Mouse (Mus musculus) embryonic facial prominence, embryonic 13.5 days (tissue): ENCODE measurements at regions not wholly inside any gene's neighbourhood (a gene's known extent, or its start where the extent isn't known, plus 50 kb on each side); places are given as distances from the start of the nearest gene placed in this dataset.

Source experiments
- ATAC-seq: fragments of 200-750 bp; cut with Nextera tagmentation; 2 replicates; pipeline ENCODE4 v1.8.0; 2017; ENCODE audit warnings: low read depth; ENCODE audit not compliant: insufficient number of reproducible peaks, insufficient read depth, low FRiP score, low TSS enrichment
- H3K27ac ChIP-seq: fragments of 300-500 bp; sonication (generic); 2 replicates; pipeline ENCODE4 v1.5.1; 2015; ENCODE audit warnings: moderate library complexity, mild to moderate bottlenecking, inconsistent platforms
- H3K27me3 ChIP-seq: fragments of 300-500 bp; sonication (generic); 2 replicates; pipeline ENCODE4 v1.6.1; 2015; ENCODE audit warnings: mild to moderate bottlenecking, inconsistent platforms
- H3K36me3 ChIP-seq: fragments of 300-500 bp; sonication (generic); 2 replicates; pipeline ENCODE4 v1.6.1; 2015; ENCODE audit warnings: mild to moderate bottlenecking, inconsistent platforms
- H3K4me1 ChIP-seq: fragments of 300-500 bp; sonication (generic); 2 replicates; pipeline ENCODE4 v1.6.1; 2015; ENCODE audit warnings: inconsistent platforms
- H3K4me2 ChIP-seq: fragments of 300-500 bp; sonication (generic); 2 replicates; pipeline ENCODE4 v1.6.1; 2015; ENCODE audit warnings: moderate library complexity, mild to moderate bottlenecking, inconsistent platforms
- H3K4me3 ChIP-seq: fragments of 300-500 bp; sonication (generic); 2 replicates; pipeline ENCODE4 v1.5.1; 2015; ENCODE audit warnings: mild to moderate bottlenecking, inconsistent platforms
- H3K9ac ChIP-seq: fragments of 300-500 bp; sonication (generic); 2 replicates; pipeline ENCODE4 v1.6.1; 2015; ENCODE audit warnings: mild to moderate bottlenecking, inconsistent platforms
- H3K9me3 ChIP-seq: fragments of 300-500 bp; sonication (generic); 2 replicates; pipeline ENCODE4 v1.6.1; 2016; ENCODE audit warnings: inconsistent platforms
- WGBS: fragments of 180-500 bp; shearing (Covaris S2); methylation state at CpG from one replicate; pipeline ENCODE4 v1.1.7; 2015; ENCODE audit warnings: mixed read lengths; 5-methylcytosine and 5-hydroxymethylcytosine counted together

DNA sequence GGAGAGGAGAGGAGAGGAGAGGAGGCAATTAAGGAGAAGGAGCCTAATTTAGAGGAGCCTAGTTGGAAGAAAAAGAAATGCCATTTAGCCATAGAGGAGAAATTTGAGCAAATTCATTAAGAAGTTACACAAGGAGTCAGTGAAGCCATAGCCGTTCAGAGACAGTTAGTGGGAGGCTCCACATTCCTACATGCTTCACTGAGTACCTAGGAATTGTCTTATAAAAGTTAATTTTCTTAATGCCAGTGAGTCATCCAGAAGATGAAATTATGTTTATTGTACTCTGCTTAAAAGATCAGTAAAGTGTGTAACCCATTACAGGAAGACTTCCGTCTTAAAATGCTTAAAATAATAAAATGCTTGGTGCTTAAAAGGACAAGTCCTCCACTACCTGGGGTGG, 1453.5 kb upstream of the Lrrc6 start:
- no peaks in the 10 kb centered on the region for H3K27me3 ChIP-seq
- no peak overlapping the region for H3K27ac ChIP-seq
- H3K4me3 ChIP-seq: no peak overlapping the region
- no peaks in the 10 kb centered on the region for H3K36me3 ChIP-seq
- 58% methylated on average over 2 of the region's 2 CpGs for WGBS
- H3K4me1 ChIP-seq: no peaks in the 10 kb centered on the region
- no peaks in the 10 kb centered on the region for H3K9me3 ChIP-seq
- no peak for ATAC-seq
- no peak overlapping the region for H3K4me2 ChIP-seq
- no peak overlapping the region for H3K9ac ChIP-seq

DNA sequence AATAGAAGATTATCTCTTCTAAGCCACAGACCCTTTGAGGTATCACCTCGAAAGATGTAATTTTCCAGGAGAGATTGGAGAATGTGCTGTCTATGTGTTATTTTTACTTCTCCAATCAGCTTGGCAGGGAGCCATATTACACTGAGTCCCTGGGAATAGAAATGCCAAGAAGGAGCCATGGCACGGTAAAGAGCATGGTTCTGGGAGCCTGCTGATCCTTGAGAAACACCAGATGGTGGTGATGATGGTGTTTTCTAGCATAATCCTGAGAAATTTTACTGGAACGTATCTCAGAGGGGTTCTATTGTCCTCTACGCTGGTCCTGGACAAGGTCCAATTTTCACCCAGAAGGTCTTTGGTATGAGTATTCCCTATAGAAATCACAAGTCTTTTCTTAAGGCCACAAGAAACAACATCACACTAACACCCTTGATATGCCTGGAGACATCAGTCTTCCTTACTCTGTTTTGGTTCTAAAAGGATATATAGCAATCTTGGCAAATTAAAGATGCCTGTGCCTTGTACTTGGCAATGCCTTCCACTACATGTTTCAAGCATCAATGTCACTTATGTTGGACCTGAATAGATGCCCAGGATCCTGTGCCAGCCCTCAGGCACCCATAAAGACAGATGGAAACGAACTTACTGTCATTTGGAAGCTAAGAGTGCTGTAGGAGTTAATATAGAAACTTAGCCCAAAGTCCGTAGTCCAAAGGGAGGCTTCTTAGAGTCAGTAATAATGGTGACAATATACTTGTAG, 1449.8 kb upstream of the Lrrc6 start:
- WGBS: 80% methylated on average over 6 of the region's 6 CpGs
- Histone ChIP-seq H3K27me3 (no peaks in the 10 kb centered on the region), H3K9me3 (no peaks in the 10 kb centered on the region), H3K27ac (no peak overlapping the region), H3K4me2 (no peak overlapping the region), H3K4me3 (no peak overlapping the region), H3K4me1 (no peaks in the 10 kb centered on the region), H3K36me3 (no peaks in the 10 kb centered on the region), H3K9ac (no peak overlapping the region)
- ATAC-seq: no peak

DNA sequence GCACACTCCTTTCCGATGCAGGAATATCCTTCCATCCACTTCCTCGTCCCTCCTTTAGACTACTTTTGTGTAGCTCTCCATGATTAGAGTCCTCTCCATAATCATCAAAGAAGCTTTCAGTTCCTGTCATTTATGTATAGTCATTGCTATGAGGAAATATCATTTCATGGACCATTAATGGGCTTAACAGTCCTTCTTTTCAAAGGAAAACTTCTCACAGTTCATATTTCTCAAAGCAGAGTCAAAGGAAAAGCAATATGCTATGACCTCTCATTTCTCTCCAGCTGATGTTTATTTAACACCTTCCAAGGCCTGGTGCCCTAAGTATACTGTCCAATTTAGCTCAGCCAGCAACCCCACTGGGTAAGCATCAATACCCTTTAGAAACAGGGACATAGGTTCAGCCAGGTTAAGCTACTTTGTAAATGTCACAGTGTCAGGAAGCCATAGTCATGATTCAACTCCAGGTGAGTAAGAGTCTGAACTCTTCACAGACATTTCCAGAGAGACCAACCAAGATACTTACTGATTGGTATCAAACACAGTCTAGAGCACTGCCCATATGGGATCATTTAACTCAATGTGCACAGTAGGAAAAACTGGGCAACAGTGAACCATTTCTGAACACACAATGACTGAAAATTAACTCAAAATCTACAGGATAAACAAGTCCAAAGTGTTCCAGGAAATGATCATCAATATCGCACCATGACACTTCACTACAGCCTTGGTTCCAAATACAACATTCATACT, 1443.8 kb upstream of the Lrrc6 start:
- H3K4me2 ChIP-seq: no peak overlapping the region
- no peaks in the 10 kb centered on the region for H3K4me1 ChIP-seq
- 81% methylated on average over 3 of the region's 3 CpGs for WGBS
- no peak overlapping the region for H3K27ac ChIP-seq
- H3K9me3 ChIP-seq: no peaks in the 10 kb centered on the region
- ATAC-seq: no peak
- H3K9ac ChIP-seq: no peak overlapping the region
- H3K36me3 ChIP-seq: no peaks in the 10 kb centered on the region
- no peak overlapping the region for H3K4me3 ChIP-seq
- no peaks in the 10 kb centered on the region for H3K27me3 ChIP-seq

DNA sequence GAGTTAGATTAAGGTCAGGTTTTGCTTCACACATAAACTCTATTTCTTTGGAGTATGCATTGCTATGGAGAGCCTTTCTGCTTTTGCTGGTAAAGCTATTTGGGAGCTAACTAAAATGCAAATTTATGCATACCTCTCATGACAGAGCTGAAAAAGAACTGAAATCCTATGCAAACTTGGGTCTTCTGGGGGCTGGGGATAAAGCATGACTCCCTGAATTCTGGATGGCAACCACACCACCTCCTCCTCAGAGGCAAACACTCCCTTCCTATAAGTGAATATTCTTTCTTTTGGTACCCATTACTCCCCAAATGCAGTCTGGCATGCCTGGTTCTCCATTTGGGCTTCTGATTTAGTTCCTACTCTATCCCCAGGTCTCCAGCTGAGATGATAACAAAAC, 1442.3 kb upstream of the Lrrc6 start:
- no peak for ATAC-seq

DNA sequence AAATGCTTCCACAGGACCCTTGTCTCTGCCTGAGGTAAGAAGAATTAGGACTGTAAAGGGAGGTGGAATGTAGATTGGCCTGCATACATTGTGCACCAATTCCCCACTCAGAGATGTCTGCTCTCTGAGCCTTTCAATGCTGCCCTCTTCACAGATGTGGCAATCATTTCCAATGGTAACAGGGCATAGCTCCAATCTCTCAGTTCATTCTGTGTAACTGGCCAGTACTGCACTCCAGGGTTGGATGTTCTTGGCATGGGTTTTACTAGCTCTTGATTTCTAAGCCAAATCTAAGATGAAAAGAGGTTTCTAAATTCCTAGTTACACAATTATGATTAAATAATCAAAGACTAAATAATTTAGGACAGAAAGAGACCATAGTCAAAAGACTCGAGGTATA, 1439.8 kb upstream of the Lrrc6 start:
- Histone ChIP-seq H3K36me3 (no peaks in the 10 kb centered on the region), H3K27me3 (no peaks in the 10 kb centered on the region), H3K9ac (no peak overlapping the region), H3K27ac (no peak overlapping the region), H3K4me1 (no peaks in the 10 kb centered on the region), H3K4me3 (no peak overlapping the region), H3K4me2 (no peak overlapping the region), H3K9me3 (no peaks in the 10 kb centered on the region)
- ATAC-seq: no peak
- WGBS: 85% methylated on average over 1 of the region's 1 CpGs

More for the DNA sequence above, 1442.3 kb upstream of the Lrrc6 start:
- Histone ChIP-seq H3K9ac (no peak overlapping the region), H3K4me3 (no peak overlapping the region), H3K27ac (no peak overlapping the region), H3K9me3 (no peaks in the 10 kb centered on the region), H3K4me1 (no peaks in the 10 kb centered on the region), H3K36me3 (no peaks in the 10 kb centered on the region), H3K4me2 (no peak overlapping the region), H3K27me3 (no peaks in the 10 kb centered on the region)

DNA sequence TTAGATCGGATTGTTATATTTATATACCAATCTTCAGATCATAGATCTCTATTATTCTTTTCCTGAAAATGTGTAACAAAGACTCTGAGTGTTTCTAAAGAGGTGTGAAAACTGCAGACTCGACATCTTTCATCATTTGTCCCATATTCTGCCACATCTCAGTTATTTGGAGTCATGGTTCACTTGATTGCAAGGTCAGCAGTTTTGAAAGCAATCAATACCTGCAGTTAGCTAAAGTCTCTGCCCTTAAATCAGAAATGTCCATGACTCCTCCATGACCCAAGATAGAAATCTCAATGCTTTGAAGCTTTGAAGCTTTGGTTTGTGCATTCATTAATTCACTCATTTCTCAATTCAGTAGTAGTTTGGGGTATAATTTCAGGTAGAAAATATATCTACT, 1424.2 kb upstream of the Lrrc6 start:
- H3K9ac ChIP-seq: no peak overlapping the region
- no peak overlapping the region for H3K27ac ChIP-seq
- no peak overlapping the region for H3K4me3 ChIP-seq
- no peaks in the 10 kb centered on the region for H3K36me3 ChIP-seq
- H3K9me3 ChIP-seq: no peaks in the 10 kb centered on the region
- WGBS: 79% methylated on average over 2 of the region's 2 CpGs
- H3K27me3 ChIP-seq: no peaks in the 10 kb centered on the region
- ATAC-seq: no peak
- H3K4me1 ChIP-seq: no peaks in the 10 kb centered on the region
- no peak overlapping the region for H3K4me2 ChIP-seq

DNA sequence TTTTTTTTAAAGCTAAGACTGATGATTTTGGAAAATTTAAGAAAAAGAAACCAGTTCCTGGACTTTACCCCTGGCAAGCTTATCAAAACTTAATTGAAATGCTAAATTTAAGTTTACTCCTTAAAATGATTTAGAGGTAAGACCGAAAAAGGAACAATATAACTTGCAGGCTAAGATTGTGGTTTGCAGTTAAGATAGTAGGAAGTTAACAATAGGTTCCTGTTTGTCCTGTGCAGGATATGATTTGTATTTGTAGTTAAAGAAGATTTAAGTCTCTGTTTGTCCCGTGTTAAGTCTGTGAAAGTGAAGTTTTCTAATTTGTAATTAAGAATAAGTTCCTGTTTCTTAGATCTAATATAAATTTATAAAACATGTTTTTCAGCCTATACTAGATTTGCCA, 1406.3 kb upstream of the Lrrc6 start:
- Histone ChIP-seq H3K4me1 (no peaks in the 10 kb centered on the region), H3K9ac (no peak overlapping the region), H3K4me3 (no peak overlapping the region), H3K36me3 (no peaks in the 10 kb centered on the region), H3K9me3 (0 out of 2 replicates have a peak, but pooled peaks cover 4% of the 10 kb centered on the region), H3K27me3 (no peaks in the 10 kb centered on the region), H3K27ac (no peak overlapping the region), H3K4me2 (no peak overlapping the region)
- WGBS: 76% methylated on average over 2 of the region's 2 CpGs
- ATAC-seq: no peak

DNA sequence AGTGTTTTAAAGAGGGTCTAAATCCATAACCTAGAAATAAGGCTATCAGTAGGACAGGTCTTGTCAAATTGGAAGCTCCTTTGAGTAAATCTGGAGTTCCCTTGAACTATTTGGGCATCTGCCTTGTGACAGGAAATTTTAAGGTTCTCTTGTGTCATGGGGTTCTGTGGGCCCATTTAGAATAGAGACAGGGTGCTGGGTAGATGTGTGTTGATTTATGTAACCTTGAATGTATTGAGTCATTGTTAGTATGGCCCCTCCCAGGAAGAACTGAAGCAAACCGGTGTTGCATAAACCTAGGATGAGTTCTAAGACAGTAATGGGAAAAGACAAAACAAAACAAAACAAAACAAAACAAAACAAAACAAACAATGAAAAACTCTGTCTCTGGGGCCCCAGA, 1404.6 kb upstream of the Lrrc6 start:
- Histone ChIP-seq H3K27me3 (no peaks in the 10 kb centered on the region), H3K36me3 (no peaks in the 10 kb centered on the region), H3K4me3 (no peak overlapping the region), H3K4me1 (no peaks in the 10 kb centered on the region), H3K9ac (no peak overlapping the region), H3K9me3 (0 out of 2 replicates have a peak, but pooled peaks cover 4% of the 10 kb centered on the region), H3K4me2 (no peak overlapping the region), H3K27ac (no peak overlapping the region)
- 85% methylated on average over 1 of the region's 1 CpGs for WGBS
- no peak for ATAC-seq

DNA sequence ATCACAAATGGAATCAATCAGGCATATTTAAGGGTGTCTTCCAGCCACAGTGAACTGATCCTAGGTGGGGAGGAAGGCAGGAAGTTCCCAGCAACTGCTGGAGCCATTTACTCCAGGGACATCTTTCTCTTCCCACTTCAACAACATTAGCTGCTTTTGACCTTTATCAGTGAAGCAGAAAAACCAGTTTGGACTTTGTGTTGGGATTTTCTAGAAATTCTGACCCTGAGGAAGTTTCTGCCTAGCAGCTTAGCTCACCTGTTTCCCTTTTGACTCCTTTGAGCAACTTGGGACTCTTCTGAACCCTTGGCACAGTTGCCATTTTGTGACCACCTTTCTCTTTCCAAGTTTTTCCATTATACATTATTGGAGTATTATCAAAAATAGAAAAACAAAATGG, 1403.9 kb upstream of the Lrrc6 start:
- ATAC-seq: no peak
- H3K4me3 ChIP-seq: no peak overlapping the region
- H3K4me2 ChIP-seq: no peak overlapping the region
- no peaks in the 10 kb centered on the region for H3K27me3 ChIP-seq
- 0 out of 2 replicates have a peak, but pooled peaks cover 4% of the 10 kb centered on the region for H3K9me3 ChIP-seq
- H3K36me3 ChIP-seq: no peaks in the 10 kb centered on the region
- H3K4me1 ChIP-seq: 0 out of 2 replicates have a peak, but pooled peaks cover 2% of the 10 kb centered on the region
- no peak overlapping the region for H3K27ac ChIP-seq
- no peak overlapping the region for H3K9ac ChIP-seq

DNA sequence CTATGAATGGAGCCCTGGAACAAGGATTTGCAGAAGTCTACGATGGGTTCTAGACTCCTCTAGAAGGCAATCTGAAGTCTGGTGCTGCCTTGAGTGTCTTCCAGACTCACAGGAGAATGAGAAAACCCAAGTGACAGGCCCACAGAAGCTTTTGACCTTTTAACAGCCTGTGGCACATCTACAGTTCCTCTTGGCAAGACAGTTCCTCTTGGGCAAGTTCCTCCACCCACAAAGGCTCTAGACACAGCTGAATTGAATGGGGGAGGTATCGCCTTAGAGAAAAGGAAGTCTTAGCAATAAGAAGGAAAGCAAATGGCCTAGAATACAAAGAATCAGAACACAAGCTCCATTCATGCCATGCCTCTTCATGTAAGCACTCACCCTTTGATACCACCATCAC, 1402.3 kb upstream of the Lrrc6 start:
- no peak overlapping the region for H3K27ac ChIP-seq
- no peak overlapping the region for H3K4me3 ChIP-seq
- peaks cover 3% of the 10 kb centered on the region; the same call in 1 of the 2 replicates for H3K4me1 ChIP-seq
- H3K4me2 ChIP-seq: no peak overlapping the region
- no peaks in the 10 kb centered on the region for H3K27me3 ChIP-seq
- WGBS: 93% methylated on average over 2 of the region's 2 CpGs
- ATAC-seq: no peak
- H3K9ac ChIP-seq: no peak overlapping the region
- 0 out of 2 replicates have a peak, but pooled peaks cover 2% of the 10 kb centered on the region for H3K9me3 ChIP-seq
- no peaks in the 10 kb centered on the region for H3K36me3 ChIP-seq

DNA sequence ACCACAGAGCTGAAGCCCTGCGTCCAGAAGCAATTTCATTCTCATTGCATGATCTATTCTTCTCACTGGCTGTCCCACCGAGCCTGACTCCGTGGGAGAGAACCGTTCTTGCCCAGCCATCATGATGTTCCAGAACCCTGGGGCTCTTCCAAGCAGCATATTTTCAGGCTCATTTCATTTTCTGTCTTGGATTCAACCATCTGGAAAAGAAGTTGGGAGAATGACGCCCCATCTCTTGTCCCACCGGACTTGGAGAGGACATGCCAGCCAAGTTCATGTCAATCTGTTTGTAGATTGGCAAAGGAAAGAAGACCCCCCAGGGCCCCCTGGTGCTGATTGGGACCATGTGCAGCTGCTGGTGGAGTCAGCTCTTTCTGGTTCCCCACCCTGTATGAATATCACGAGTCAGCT, 1400.5 kb upstream of the Lrrc6 start:
- no peak overlapping the region for H3K9ac ChIP-seq
- 63% methylated on average over 7 of the region's 7 CpGs for WGBS
- ATAC-seq: no peak
- H3K4me3 ChIP-seq: no peak overlapping the region
- H3K36me3 ChIP-seq: no peaks in the 10 kb centered on the region
- no peak overlapping the region for H3K4me2 ChIP-seq
- peaks cover 3% of the 10 kb centered on the region; the same call in 1 of the 2 replicates for H3K4me1 ChIP-seq
- no peaks in the 10 kb centered on the region for H3K9me3 ChIP-seq
- H3K27me3 ChIP-seq: no peaks in the 10 kb centered on the region
- H3K27ac ChIP-seq: no peak overlapping the region

DNA sequence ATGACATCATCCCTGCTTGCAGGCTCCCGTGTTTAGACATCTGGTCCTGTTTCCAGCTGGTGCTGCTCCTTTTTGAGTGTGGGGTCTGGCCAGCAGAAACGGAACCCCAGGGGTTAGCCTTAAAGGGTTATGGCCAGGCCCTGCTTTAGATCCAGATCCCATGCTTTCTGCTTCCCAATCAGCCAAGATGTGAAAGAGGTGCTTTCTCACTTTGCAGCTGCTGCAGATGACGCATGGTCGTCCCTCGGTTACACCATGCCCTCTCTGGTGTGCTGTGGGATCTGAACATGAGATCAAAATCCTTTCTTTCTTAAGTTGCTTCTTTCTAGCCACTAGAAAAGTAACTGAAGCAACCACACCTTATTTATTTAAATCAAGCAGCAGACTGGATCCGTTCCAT, 1399.1 kb upstream of the Lrrc6 start:
- WGBS: 70% methylated on average over 6 of the region's 6 CpGs
- Histone ChIP-seq H3K9ac (no peak overlapping the region), H3K9me3 (no peaks in the 10 kb centered on the region), H3K27me3 (no peaks in the 10 kb centered on the region), H3K4me1 (peaks cover 3% of the 10 kb centered on the region; the same call in 1 of the 2 replicates), H3K27ac (no peak overlapping the region), H3K4me3 (no peak overlapping the region), H3K4me2 (no peak overlapping the region), H3K36me3 (no peaks in the 10 kb centered on the region)
- ATAC-seq: no peak
